Mouse (Mus musculus): ENCODE results near the gene Fam120b.

The Fam120b gene

DNA sequence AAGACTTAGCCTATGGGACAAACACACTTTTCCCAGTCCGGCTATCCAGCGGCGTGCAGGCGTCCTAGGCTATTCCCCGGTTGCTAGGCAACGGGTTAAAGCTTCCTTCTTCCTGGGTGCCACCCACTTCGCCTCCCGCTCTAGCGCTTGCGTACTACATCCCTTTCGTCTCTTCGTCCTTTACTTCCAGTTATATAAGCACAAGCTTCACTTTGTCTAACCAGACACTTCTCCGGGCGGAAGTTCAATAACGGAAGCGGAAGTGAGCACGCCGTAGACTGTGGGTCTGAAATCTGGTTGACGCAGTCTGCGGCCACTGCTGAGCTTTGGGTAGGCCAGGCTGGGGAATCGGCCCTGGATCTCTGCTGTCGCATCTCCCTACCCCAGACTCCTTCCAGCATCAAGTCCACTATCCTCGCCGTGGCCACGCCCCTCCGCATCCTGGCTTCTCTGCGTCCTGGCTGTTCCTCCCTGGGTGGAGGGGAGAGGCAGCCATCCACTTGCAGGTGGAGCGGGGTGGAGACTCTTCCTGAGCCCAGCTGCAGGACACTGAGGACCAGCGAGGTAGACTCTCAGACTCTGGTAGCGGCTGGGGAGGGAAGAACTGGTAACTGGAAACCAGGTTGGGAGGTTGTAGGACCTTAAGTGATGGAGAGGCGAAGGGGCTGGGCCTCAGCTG lies at the start of gene Fam120b:
Gene Fam120b (plus strand): TSS at position 206 of the 679 bp plus-strand sequence.
- peak; percentile 88 for DNase-seq (ENCODE audit: low read depth, low spot score)

DNA sequence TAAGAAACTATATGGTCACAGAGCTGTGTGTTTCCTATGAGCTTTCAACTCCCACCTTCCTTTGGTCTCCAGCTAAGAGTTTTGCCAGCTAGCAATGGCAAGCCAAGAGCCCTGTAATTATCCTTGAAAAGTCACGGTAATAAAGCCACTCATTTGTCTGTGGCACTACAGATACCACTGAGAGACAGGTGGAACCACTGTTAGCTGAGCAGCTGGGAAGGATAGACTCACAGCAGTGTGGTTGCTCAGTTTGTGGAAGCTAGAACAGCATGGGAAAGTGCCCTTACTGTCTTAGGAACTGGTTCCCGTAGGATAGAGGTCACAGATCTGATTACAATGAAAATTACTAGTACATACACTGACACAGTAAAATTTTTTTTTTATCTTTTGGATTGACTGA lies 45.9 kb upstream of the Fam120b start:
- no peak for DNase-seq (ENCODE audit: low read depth, low spot score)

DNA sequence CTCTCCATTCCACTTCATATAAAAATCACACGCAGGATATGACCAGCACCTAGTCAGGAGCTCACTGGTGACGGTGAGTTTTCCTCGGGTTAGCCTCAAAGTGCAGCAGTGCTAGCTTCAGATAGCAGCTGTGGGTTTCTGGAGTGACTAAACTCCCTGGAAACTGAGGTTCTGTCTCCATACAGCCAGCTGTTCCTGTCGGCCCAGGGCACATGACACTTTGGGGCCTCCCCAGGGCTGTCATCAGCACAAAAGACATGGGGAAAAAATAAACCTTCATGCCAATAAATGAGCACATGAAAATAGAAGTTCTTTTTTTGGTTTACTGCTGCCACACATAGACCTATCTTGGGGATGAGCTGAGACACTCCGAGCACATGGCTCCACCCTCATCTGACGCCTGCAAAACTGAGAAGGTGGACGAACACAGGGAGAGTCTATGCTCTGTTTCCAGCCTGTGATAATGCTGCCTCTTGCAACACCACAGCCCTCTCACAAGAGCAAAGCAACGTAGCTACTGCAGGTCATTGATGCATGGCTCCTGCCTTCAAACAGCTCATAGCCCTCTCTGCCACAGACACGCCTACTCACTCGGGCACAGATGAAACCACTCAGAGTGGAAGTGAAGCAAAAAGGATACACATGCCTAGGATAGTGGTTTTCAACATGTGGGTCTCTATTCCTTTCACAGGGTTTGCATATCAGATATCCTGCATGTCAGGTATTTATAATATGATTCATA lies 43.0 kb upstream of the Fam120b start:
- no peak for DNase-seq (ENCODE audit: low read depth, low spot score)

DNA sequence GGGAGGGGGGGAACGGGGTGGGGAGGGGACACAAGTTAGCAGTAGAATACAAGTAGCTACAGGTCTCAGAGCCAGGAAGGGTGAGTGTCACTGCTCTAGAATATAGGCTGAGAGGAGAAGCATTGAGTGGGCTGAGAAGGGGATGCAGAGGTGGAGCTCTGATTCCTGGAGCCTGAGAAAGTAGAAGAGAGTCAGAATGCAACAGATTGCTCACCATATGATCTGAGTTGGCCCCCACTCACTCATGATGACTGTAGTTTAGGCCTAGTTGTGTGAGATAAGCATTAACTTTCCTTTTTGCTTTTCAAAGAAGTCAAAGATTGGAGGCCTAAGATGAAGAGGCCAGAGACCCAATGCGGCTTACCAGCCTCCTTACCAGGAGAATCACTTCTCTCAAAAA lies 42.0 kb upstream of the Fam120b start:
- no peak for DNase-seq (ENCODE audit: low read depth, low spot score)

DNA sequence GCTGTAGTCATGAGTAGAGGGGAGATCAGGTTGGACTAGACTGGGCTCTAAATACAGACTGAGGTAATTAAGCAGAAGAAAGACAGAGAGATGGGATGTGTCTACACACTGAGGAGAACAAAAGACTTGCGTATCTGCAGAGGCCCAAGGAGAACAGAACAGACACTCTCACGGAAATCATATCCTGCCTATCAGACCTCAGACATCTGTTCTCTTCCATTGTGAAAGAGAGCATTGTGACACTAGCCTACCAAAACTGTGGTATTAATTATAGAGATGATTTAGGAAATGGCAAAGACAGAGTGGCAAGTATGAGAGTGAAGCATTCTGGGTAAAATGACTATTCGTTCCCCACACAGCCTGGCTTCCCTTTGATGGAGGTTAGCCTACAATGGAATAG lies 40.9 kb upstream of the Fam120b start:
- DNase-seq (ENCODE audit: low read depth, low spot score) = no peak

DNA sequence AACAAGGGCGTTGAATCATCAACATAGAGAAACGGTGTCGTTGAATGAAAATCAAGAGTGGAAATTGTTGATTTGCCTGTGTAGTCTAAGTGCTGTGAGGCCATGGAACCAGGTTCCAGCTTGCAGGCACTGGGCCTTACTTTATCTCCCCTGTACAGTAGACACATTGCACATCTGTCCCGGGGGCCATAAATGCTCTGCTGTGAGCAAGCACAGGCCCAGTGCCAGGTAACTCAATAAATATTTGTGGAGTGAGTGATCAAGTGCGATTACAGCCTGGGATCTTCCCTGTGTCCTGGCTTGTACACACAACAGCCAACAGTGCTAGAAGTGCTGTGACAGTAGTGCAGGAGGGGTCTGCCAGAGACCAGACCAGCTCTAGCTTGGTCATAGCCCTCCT lies 39.5 kb upstream of the Fam120b start:
- DNase-seq (ENCODE audit: low read depth, low spot score) = no peak

DNA sequence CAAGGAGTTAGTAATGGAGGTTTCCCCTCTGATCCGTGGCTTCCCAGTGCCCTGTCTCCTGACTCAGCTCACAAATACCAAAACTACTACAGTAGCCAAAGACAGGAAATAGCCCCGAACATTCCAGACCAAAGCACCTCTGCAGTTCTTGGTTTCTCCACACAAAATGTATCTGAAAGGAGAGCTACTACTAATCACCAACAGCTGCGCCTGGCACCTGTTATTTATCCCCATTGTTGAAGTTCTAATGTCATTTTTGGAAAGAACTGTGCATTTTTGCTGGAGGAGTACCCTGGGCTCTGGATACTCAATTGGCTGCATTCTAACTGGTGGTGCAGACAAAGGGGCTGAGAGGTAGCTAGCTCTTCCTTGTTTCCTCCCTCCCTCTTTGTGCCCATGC lies 38.9 kb upstream of the Fam120b start:
- DNase-seq (ENCODE audit: low read depth, low spot score) = no peak

DNA sequence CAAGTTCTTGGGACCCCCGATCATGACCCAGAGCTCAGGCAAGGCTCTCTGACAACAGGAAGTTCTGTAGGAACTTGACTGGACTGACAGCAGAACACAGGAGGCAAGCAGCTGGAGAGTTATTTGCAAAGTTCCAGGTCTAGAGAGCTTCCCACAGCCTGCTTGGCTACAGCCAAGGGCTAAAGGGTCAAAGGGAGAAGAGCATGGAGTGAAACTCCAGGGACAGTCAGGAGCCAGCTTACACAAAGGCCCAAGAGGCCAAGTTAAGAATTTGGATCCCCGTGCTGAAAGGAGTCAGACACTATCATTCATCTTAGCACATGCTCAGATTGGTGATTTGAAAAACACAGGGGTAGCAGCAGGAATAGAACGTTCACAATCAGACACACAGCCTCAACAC lies 32.3 kb upstream of the Fam120b start:
- no peak for DNase-seq (ENCODE audit: low read depth, low spot score)

DNA sequence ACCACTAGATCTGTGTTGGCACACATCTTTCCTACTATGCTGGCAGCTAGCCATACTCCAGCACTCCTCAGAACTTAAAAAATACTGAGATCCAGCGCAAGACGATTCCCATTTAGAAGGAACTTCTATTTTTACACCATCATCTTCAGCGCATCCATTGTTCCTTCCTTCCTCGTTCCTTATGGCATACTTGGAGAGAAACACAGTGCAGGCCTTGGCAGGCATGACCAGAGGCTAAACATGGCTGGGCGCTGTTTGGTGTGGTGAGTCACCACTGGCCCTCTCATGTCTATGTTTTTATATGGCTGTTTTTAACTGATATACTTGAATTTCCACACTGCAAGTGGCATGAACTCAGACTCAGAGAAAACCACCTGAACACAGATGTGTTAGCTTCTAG lies 30.4 kb upstream of the Fam120b start:
- no peak for DNase-seq (ENCODE audit: low read depth, low spot score)

DNA sequence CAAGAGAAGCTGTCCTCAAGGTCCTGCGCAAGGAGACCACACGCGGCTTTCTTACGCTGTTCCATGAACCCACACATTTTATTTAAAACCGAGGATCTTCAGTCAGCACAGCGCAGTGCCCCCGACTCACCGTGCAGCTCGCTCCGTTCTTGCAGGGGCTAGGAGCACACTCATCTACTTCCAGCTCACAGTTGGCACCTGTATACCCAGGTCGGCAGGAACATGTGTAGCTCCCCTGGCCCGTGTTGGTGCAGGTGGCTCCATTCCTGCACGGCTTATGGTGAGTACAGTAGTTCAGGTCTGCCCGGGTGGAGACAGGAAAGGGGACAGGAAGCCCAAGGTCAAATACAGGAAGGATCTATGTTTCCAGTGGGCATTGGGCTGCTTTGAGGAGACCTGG lies 25.6 kb upstream of the Fam120b start:
- DNase-seq (ENCODE audit: low read depth, low spot score) = no peak

DNA sequence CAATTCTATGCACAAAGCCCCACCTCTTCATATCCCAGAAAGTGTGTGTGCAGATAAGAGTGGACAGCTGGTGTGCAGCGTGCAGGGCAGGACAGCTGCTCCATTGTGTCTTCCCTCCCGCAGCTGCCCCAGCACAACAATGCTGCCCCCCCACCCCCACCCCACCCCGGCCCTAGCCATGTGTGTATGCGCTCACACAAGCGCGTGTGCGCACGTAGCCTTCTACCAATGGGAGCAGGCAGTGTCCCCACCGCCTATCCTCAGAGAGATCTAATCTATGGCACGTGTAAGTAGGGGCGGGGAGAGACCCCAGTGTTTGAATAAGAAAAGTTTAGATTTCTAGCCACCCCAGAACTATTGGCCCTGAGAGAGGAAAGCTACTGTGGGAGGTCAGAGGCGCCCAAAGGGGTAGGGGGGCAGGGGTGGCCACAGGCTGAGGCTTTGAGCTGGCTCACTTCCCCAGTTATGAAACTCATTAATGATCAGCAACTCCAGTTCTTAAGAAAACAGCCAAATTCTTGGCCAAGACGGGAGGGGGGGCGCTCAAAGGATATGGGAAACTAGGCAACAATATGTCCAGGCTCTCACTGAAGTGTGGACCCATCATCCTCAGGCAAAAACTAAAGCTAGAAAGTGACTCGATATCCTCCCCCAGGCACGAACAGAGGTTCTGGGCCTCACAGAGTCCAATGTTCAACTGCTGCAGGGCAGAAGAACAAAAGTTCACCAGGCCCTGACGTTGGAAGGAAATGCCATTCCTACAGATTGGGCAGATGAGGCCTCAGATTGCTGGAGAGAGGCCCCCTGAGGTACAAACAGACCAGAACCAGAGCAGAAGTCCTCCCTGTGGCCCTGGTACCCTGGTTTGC lies 23.8 kb upstream of the Fam120b start:
- DNase-seq (ENCODE audit: low read depth, low spot score) = no peak

DNA sequence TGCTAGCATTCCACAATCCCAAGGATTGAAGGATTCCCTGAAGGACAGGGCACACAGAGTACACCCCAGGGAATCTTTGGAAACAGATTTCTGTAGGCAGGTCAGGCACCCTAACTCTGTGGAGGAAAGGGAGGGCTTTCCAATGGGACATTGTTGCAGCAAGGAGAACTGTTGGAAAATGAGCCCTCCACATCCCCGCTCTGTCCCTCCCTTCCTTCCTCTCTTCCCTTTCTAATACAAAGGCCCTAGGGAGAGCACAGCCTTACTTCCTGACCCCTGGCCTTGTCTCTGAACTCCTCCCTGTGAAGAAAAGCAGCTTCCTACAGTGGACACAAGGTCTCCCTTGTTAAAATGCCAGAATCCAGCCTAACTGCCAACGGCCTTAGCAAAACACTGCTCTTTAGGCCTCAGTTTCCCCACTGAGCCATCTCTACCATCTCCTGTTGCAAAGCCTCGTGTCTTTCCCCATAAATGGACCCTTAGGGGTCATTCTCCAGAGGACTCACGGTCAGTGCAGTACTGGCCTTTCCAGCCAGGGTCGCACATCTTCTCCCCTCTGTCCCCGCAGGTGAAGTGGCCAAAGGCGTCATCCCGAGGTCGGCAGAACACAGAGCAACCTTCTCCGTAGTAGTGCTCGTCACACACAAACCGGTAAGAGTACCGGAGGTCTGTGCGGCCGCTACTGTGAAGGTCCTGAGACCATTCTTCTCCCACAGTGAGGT lies 22.9 kb upstream of the Fam120b start:
- no peak for DNase-seq (ENCODE audit: low read depth, low spot score)

DNA sequence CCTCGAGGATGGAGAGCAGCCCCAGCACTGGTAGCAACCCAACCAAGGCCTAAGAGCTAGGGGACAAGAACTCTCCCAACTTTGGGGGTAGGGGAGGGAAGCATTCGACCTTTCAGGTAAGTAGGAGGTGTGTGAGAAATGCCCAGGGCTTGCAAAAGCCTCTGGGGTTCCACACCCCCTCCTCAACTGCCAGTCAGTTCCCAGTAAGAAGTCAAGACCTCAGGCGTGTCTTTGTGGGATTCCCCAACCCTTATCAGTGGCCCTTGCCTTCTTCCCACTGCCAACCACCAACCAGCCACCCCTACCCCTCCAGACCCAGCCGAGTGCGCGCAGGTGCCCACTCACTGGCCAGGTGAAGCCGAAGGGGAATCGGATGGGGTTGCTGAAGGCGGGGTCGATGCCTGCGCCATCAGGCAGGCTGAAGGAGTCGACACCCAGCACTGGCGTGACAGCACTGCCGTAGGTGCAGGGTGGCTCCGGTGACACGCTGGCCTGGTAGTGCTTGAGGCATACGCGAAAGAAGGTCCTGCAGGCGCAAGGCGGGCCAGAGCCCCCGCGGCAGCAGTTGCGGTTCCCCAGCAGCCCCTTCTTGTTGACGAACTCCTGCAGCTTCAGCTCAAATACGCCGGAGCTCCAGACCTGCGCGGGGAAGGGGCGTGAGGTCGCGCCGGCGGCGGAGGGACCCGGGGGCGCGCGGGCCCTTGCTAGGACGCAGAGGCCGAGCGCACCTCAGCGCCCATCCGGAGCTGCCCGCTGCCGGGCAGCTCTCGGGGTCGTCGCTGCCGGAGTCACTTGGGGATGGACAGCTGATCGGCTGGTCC lies 21.5 kb upstream of the Fam120b start:
- DNase-seq (ENCODE audit: low read depth, low spot score) = no peak

DNA sequence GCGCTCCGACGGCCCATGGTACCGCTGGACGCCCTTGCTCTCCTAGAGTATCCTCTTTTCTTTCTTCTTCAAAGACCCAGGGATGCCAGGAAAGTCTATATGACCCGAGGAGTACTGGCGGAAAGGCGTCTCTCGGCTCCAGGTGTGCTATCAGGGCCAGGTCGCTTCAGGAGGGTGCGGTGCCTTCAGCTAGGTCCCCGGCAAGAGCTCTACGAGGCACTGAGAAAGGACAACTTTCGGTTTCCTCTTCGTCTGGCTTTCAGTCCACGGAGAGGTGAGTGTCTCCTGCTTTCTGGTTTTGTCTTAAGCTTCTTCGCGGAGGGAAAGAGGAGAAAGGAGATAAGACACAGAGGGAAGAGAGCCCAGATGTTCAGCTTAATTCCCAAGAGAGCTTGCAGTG lies 20.8 kb upstream of the Fam120b start:
- DNase-seq (ENCODE audit: low read depth, low spot score) = no peak

DNA sequence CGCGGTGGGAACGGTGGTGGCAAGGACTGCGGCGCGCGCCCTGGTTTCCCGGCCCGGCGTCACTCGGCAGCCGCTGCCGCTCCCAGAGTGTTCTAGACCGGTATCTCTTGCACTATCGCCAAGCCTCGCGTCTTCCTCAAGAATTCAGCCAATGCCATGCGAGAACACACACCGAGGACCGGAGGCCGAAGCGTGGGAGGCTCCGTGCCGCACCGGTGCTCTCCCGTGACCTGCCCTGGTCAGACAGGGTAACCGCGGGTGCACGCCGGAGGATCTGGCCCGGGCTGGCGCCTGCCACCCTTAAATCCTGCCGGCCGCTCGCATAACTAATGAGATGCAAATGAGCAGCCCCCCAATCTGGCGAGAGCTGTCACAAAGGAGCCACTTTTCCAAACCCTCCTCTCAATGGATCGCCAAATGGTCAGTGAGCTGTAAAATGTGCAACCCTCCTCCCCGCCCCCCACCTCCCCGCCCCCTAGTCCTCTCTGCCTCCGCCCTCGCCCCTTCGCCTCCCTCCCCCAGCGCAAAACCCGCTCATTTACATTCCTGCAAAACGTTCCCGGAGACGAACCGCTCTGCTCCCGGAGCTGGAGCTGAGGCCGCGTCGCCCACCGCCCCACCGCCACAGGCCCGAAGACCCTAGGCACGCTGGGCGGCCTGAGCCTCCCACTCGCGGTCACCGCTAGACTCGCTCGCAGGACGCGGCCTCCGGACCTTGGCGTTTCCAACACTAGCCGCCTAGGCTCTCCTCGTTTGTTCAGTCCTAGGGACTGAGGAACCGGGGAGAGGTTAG lies 20.1 kb upstream of the Fam120b start:
- no peak for DNase-seq (ENCODE audit: low read depth, low spot score)

DNA sequence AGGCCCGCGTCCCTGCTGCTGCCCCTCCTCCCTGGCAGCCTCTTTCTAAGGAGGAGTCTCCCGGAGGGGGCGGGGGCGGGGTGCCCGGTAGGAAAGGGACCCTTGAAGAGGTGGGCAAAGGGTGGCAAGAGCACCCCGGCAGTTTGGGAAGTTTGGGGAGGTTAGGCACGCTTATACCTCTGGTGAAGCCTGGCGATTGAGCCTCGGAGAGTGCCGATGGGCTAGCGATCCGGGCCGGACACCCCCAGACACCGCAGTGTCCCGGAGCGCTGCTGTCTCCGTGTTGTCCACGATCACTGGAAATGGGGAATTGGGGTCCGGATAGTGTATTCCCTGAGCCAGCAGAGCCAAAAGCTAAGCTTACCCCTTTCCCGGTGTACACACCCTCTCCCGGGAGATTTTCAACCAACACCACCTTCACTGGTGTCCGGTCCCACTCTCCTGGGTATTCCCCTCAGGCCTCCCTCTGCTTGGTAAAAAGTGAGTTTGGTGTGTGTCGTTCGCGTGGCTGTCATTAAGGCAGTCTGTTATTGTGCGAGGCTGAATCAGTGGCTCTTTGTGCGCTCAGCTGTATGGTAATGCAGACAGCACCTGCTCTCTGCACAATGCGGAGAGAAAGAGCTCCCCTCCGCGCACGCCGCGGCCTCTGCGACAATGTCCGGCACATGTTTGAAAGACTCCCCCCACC lies 19.4 kb upstream of the Fam120b start, which contains the start of gene Dll1:
Gene Dll1 (minus strand): TSS at position 379 of the 688 bp plus-strand sequence.
- no peak for DNase-seq (ENCODE audit: low read depth, low spot score)

DNA sequence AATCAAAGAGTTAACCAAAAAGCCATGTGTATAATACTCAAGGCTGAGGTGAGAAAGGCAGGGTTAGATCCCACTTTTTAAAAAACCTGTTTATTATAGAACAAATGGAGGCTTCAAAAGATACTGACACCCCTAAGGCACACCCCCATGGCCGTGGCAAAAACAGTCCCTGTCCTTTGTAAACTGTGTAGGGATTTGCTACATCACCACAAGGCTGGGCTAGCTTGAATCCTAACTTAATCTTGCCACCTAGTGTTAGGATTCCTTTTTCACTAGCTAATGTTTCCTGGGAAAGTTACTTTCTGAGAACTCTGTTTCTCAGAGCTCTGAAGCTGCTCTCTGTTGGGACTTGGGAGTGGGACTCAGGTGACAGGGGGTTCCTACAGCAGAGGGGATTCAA lies 18.1 kb upstream of the Fam120b start:
- no peak for DNase-seq (ENCODE audit: low read depth, low spot score)

DNA sequence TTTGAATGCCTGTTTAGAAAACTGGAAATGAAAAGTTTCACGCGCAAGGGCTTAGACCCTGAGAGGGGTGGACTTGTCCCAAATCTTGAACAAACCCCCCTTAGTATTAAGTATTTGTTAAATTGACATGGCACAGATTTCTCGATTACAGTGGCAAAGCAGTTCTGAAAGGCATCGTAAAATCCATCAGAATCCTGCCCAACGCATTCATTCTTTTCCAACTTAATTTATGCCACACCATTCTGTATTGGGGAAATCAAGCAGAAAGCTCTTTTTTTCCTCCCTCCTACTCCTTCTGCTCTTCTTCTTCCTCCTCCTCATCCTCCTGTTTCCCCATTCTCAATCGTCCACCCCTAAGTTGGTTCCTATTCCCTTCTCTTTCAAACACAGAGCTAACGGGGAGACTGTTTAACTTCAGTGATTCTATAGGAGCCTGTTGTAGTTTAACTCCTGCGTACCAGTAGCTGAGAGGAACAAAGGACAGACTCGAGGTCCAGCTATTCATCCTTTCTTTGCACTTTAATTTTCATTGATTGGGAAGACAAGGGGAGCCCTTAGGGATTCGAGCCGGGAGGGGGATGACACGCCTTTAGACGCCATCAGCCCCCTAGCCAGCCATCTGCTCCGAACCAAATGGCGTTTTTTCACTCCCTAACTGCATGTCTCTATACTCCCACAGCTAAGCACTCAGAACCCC lies 17.4 kb upstream of the Fam120b start:
- DNase-seq (ENCODE audit: low read depth, low spot score) = no peak

Measured in embryo, embryonic 11.5 days (tissue).